Mouse (Mus musculus) C2C12 (cell line): ENCODE results near the gene Apba3.
"Not testable (repeated sequence)": the region's sequence is repeated elsewhere in the genome, so short reads cannot be mapped to it uniquely, and the experiment has no call there.

Experiments
- CEBPB ChIP-seq: IDR thresholded peaks from one replicate; pipeline ENCODE4 v1.6.1; 2011; ENCODE audit warnings: low read depth, mild to moderate bottlenecking, control low read depth, moderate library complexity
- CTCF ChIP-seq: IDR thresholded peaks from one replicate; pipeline ENCODE4 v1.5.1; 2011; ENCODE audit not compliant: control insufficient read depth, insufficient read depth, insufficient read length
- FOSL1 ChIP-seq: IDR thresholded peaks from one replicate; pipeline ENCODE4 v1.8.0; 2011; ENCODE audit warnings: mild to moderate bottlenecking, low read length; ENCODE audit not compliant: poor library complexity, insufficient read depth, severe bottlenecking
- MAX ChIP-seq: IDR thresholded peaks from one replicate; pipeline ENCODE4 v1.6.1; 2011; ENCODE audit warnings: mild to moderate bottlenecking, control low read depth
- MYOD1 ChIP-seq: IDR thresholded peaks from one replicate; pipeline ENCODE4 v1.6.1; 2011; ENCODE audit warnings: low read depth; ENCODE audit not compliant: control insufficient read depth, insufficient read length
- MYOG ChIP-seq: IDR thresholded peaks from one replicate; pipeline ENCODE4 v1.6.1; 2011; ENCODE audit not compliant: control insufficient read depth, insufficient read length; ENCODE audit errors: extremely low read depth
- USF1 ChIP-seq: IDR thresholded peaks from one replicate; pipeline ENCODE4 v1.6.1; 2011; ENCODE audit warnings: low read depth, mild to moderate bottlenecking, control low read depth, moderate library complexity

DNA sequence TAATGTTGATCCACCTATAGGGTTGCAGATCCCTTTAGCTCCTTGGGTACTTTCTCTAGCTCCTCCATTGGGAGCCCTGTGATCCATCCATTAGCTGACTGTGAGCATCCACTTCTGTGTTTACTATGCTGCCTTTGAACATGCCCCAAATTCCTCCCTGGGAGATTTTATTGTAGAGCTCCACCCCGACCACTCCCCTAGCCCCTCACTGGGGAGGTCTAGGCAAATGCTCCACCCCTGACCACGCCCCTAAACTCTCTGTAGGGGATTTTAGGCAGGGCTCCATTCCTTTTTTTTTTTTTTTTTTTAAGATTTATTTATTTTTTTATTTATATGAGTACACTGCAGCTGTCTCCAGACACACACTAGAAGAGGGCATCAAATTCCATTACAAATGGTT is 43.0 kb upstream of the Apba3 start:
- TF ChIP-seq CTCF, MYOG, USF1, MAX, MYOD1, CEBPB, FOSL1: not testable (repeated sequence)
